Mouse (Mus musculus) gastrocnemius, postnatal 25 days (tissue): Measurements from ENCODE around the gene Hecw2. TPM values are rescaled to one million over a fixed set of nuclear protein-coding genes. Genes with fewer than 3 reads are reported as not detected.
A peak's percentile ranks its signal among the peaks of the same experiment; 100 is the strongest.

Source experiments
- DNase-seq: peaks from one replicate; pipeline ENCODE4 v3.0.0; 2022
- total RNA-seq, 2 experiments: library from RNA; stranded (reverse); gene quantifications; 1 replicate in 1 of 2; 2 replicates in 1 of 2; pipeline ENCODE4 v1.2.3; 2021

The Hecw2 gene
- total RNA-seq, 2 experiments from 2014 or later = 3.1 to 4.3 TPM

GRCm38 (mm10) chr1:53986185-53986892 is 208.6 kb downstream of the Hecw2 start:
- no peak for DNase-seq

- DNase-seq = peak; percentile 71
Measured at GRCm38 (mm10) chr1:53978514-53978831, 216.5 kb downstream of the Hecw2 start.

DNA sequence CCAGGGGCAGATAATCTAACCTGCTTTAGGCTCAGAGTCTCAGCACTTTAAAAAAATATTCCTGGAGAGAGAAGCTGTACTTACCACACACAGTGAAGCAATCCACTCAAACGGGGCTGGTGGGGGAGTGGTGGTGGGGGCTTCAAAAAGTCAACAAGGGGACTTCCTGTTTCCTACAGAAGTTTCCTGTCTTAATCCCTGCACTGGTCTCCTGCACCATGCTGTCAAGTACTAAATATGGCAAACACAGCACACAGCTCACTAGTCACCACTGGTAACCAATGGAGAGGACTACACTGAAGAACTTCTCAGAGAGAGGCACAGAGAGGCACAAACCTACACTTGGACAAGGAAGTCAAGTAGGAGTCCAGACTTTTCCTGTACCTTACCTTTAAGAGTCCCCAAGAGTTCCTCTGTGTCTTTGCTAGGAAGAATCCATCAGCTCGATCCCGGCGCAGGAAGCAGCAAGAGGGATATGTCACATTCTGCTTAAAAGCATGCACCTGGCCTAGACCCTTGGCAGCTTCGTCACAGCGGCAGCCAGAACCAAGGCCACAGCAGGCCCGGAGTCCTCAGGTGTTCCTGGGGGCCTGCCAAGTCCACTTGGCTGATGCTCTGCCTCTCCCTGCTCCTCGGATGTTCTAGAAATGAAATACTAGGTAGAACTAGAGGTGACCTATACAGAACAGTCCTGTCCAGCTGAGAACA is 217.0 kb downstream of the Hecw2 start:
- no peak for DNase-seq

- no peak for DNase-seq
Measured at GRCm38 (mm10) chr1:53976721-53977120, 218.2 kb downstream of the Hecw2 start.

DNA sequence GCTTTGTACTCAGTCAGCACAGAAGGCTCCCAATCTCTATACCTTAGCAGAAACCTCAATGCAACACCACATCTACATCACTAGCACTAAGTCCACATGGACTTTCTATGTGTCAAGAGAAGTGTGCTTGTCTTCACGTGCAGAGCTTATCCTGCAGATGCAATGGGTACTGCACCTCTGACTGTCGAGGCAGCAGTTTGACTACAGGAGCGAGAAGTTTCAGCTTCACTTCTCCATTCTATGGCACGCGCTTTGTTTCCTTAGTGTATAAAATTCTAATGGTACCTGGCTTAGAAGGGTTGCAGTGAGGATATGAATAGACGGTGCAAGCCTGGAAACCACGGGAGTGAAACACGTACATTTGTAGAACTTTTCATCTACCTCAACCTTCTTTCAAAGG is 218.9 kb downstream of the Hecw2 start:
- no peak for DNase-seq

DNA sequence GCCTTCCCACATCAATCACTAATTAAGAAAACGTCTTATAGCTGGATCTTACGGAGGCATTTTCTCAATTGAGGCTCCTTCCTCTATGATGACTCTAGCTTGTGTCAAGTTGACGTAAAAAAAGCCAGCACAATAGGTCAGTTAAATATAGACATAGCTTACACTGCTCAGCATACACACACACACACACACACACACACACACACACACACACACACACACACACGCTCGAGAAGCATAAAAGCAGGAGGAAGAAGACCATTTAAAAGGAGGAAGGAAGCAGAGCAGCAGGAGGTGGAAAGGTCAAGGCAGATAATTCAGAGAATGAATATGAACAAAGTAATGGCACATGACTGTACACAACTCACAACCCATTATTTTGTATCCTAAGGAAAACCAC is 220.0 kb downstream of the Hecw2 start:
- DNase-seq = no peak

DNA sequence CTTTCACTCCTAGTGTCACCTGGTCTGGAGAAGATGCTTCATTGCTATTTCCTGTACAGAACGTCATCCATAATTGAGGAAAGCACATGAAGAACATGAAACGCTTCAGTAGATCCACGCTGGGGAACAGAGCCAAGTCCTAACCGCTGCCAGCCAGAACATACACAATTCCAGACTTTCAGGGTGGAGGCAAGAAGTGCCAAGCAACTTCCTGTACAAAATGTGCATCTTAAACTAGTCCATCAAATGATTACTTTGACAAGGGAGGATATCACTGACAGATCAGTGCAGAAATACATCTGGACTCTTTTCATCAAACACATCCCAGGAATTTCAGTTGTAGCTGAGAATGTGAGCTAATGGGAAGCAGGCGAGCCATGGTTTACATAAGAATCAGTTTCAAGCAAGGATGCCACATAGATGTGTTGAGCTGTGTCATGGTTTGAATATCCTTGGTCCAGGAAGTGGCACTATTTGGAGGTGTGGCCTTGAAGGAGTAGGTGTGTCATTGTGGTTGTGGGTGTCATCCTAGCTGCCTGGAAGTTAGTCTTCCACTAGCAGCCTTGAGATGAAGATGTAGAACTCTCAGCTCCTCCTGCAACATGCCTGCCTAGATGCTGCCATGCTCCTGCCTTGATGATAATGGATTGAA is 224.5 kb downstream of the Hecw2 start:
- DNase-seq = no peak

GRCm38 (mm10) chr1:53952395-53952794 is 242.6 kb downstream of the Hecw2 start:
- DNase-seq = no peak

- no peak for DNase-seq
Measured at GRCm38 (mm10) chr1:53945815-53946214, 249.2 kb downstream of the Hecw2 start.

DNA sequence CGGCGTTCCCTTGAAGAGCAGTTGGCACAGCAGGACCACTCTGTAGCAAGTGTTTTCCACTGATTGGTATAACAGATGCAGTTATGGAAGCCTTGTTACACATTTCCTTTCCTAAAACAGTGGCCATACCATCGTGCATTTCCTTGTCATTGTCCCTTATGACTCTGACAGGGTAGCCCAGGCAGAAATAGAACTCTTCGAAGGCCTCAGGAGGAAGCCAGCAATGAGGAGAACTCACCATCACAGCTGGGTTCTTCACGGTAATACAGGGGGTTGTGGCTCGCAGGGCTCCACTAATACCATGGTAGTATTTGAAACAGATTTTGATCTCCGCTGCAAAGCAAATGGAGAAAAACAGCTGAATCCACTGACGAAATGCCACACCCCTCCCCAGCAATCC is 252.5 kb downstream of the Hecw2 start:
- no peak for DNase-seq

- no peak for DNase-seq
Measured at GRCm38 (mm10) chr1:53941528-53941927, 253.4 kb downstream of the Hecw2 start.

DNA sequence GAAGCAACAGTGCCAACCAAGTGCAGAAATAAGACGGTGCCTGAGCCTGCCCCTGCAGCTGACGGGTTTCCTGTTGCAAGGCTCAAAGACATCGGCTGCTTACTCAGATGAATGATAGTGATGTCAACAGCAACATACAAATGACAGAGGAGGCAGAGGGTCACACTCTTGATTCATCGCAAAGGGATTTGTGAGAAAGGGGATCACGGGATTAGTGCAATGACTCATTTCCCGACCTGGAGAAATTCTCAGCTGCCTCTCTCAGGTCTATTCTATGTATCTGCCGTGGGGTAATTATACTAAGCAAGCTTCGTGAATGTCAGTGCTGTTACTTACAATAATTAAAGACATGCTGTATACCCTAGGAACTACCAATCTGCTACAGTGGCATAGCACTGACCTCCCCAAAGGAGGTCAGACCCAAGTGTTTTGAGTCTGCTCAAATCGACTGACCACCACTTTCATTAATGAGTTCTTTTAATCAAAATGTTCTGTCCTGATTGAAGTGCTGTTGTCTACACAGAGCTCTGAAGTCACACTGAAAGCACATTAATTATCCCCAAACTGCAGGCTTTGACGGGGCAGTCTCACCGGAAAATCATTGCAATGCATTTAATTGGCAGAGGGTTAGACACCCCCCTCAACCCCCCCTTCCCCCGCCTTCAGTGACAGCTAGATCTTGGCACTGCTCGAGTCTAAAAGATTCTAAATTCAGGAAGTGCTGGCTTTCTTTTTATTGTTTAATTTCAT is 254.5 kb downstream of the Hecw2 start:
- no peak for DNase-seq

DNA sequence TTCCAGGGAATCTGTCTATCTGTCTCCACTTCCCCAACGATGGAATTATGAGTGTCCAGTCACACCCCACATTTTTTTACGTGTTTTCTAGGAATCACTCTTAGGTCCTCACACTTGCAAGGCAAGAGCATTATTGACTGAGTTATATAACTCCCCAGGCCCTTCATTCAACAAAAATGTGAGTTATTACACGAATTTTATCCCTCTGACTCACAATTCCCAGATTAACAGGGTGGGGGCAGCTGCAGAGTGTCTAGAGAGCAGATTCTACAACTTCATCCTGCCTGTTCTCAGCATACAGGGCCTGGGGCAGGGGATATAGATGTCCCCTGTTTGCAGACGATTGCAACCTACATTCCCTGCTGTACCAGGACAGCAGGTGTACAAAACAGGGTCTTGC is 255.7 kb downstream of the Hecw2 start:
- DNase-seq = no peak

DNA sequence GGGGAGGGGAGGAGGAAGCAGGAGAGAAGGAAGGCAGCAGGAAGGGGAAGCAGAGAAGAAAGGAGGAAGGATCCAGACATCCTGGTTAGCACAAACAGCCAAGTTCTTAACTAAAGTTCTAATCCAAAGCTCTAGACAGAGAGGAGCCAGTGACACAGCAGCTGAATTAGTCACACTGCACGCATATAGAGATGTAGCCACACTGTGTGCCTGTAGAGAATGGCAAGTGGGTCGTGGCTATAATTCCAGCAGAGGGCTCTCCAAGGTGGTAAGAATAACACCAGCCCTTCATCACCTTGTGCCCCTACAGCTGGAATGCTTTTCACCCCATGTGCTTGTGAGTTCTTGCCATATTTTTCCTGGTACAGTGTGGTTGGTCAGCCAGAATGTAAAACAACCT is 261.7 kb downstream of the Hecw2 start:
- DNase-seq = no peak

GRCm38 (mm10) chr1:53931314-53931713 is 263.7 kb downstream of the Hecw2 start:
- DNase-seq = no peak

- DNase-seq = no peak
Measured at GRCm38 (mm10) chr1:53927605-53928004, 267.4 kb downstream of the Hecw2 start.

DNA sequence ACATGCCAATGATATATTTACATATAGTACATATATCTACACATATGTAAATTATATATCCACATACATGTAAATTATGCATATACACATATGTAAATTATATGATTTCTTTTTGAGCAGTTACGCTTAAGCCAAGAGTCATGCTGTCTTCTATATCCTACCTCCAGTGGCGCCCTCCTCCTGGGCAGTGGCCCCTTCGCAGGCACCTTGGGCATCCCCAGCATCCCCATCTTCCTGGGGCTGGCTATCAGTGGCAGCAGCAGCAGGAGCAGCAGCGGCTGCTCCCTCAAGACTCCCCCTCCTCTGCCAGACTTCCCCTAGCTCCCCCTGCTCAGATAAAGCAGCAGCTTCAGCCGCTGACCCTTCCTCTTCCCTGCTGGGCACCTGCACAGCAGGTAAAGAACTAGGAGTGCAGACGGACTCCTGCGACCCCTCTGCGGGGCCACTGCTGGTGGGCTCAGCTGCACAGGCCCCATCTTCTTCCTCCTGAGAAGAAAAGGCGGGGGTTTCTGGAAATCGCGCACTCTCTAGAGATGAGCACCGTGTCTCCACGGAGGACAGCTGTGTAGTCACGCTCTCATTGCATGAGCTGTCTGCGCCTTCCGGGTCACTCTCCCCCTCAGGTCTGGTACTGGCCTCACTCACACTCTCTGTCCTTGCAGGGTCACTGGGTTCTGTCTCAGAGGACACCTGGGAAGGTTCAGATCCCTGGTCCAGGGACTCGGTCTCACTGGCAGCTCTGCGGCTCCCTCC is 269.6 kb downstream of the Hecw2 start:
- no peak for DNase-seq

DNA sequence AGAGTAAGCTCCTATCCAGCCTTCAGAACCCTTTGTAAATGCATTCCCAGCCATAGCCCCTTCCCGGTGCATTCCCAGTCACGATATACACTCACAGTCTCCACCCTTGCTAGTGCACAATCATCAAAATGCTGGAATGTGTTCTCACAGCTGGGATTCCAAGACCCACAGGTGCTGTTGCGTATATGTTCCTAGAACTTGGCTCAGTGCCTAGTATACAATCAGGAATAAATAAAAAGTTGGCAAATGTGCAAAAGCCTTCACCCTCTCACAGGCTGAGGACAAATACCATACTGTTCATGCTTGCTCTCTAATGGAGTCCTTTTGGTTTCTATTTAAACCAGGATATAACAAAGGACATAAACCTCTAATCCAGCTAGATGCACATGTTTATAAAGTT is 283.1 kb downstream of the Hecw2 start:
- DNase-seq = no peak

GRCm38 (mm10) chr1:53910251-53910650 is 284.7 kb downstream of the Hecw2 start:
- no peak for DNase-seq

- no peak for DNase-seq
Measured at GRCm38 (mm10) chr1:53909118-53909517, 285.9 kb downstream of the Hecw2 start.

DNA sequence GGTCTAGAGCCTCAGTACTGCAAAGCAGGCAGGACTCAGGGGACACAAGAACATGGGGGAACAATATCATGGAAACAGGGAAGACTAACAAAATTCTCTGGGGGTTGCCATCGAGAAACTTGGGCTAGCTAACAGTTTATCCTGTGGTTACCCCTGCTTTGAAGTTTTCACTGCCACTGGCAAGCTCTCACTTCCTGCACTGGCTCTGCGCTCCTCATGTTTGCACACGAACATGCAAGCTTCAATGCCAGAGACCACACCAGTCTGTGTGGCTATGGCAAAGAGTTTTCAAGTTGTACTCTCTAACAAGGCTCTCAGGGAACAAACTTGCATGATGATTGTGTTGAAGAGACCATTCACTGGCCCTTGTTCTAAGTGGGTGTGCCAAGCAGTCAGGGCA is 288.8 kb downstream of the Hecw2 start:
- no peak for DNase-seq

GRCm38 (mm10) chr1:53900416-53900815 is 294.6 kb downstream of the Hecw2 start:
- DNase-seq = no peak
